Mouse (Mus musculus) hindbrain, embryonic 14.5 days (tissue): ENCODE results near the gene Carm1. TPM values are rescaled to one million over a fixed set of nuclear protein-coding genes. Genes with fewer than 3 reads are reported as not detected.

Experiments
- ATAC-seq: fragments of 200-750 bp; cut with Nextera tagmentation; 2 replicates; pipeline ENCODE4 v1.8.0; 2017; ENCODE audit warnings: moderate number of reproducible peaks, mild to moderate bottlenecking, moderate TSS enrichment, moderate library complexity; ENCODE audit not compliant: low FRiP score
- DNase-seq: peaks from one replicate; pipeline ENCODE4 v3.0.0-alpha.2; 2015; ENCODE audit warnings: low spot score
- H3K27ac ChIP-seq: fragments of 300-500 bp; sonication (generic); 2 replicates; pipeline ENCODE4 v1.5.1; 2014; ENCODE audit warnings: mild to moderate bottlenecking, moderate library complexity
- H3K27me3 ChIP-seq: fragments of 300-500 bp; sonication (generic); 2 replicates; pipeline ENCODE4 v1.6.1; 2014; ENCODE audit warnings: mild to moderate bottlenecking, low read length, mixed read lengths; ENCODE audit not compliant: control insufficient read depth, insufficient read depth
- H3K36me3 ChIP-seq: fragments of 300-500 bp; sonication (generic); replicated peaks from 2 replicates; pipeline ENCODE4 v1.6.1; 2014; ENCODE audit not compliant: control insufficient read depth, insufficient read depth
- H3K4me1 ChIP-seq: fragments of 300-500 bp; sonication (generic); replicated peaks from 2 replicates; pipeline ENCODE4 v1.6.1; 2014; ENCODE audit warnings: antibody characterized with exemption, low read length, mixed read lengths; ENCODE audit not compliant: control insufficient read depth, insufficient read depth
- H3K4me2 ChIP-seq: fragments of 300-500 bp; sonication (generic); replicated peaks from 2 replicates; pipeline ENCODE4 v1.6.1; 2014; ENCODE audit warnings: mild to moderate bottlenecking, moderate library complexity
- H3K4me3 ChIP-seq: fragments of 300-500 bp; sonication (generic); replicated peaks from 2 replicates; pipeline ENCODE4 v1.5.1; 2014; ENCODE audit warnings: mild to moderate bottlenecking, low read length
- H3K9ac ChIP-seq: fragments of 300-500 bp; sonication (generic); 2 replicates; pipeline ENCODE4 v1.6.1; 2014
- H3K9me3 ChIP-seq: fragments of 300-500 bp; sonication (generic); 2 replicates; pipeline ENCODE4 v1.6.1; 2016; ENCODE audit warnings: low read length; ENCODE audit not compliant: control insufficient read depth
- WGBS: fragments of 180-500 bp; shearing (Covaris S2); extraction: QIAGEN DNeasy Blood & Tissue Kit; methylation state at CpG from one replicate; pipeline ENCODE4 v1.1.7; 2014; 5-methylcytosine and 5-hydroxymethylcytosine counted together
- microRNA counts: library from miRNA; unstranded; fragments of <30 nt; microRNA quantifications from one replicate; lab custom pipeline; 2016
- microRNA-seq: library from miRNA; unstranded; fragments of <30 nt; microRNA quantifications from one replicate; pipeline ENCODE4, GENCODE M21; 2016
- polyA plus RNA-seq: library from polyadenylated mRNA; unstranded; fragments of >200 nt; fragmentation: Nextera tagmentation; extraction: Ambion mirVana; gene quantifications from 2 replicates; pipeline ENCODE4 v1.2.1, GENCODE M21; 2014

The Carm1 gene
- polyA plus RNA-seq, 1 experiment from 2014 or later = 37.0 TPM

DNA sequence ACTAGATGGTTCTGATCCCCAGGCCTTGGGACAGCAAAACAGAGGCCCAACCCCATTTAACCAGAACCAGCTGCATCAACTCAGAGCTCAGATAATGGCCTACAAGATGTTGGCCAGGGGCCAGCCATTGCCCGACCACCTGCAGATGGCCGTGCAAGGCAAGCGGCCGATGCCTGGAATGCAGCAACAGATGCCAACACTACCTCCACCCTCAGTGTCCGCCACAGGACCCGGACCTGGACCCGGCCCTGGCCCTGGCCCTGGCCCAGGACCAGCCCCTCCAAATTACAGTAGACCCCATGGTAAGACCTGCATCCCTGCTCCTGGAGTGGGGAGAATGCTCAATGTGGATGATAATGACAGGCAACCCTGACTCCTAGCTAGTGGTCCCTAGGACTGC, 88.9 kb downstream of the Carm1 start:
- 45% methylated on average over 7 of the region's 7 CpGs for WGBS
- Histone ChIP-seq H3K4me2 (no peak overlapping the region), H3K4me1 (no peaks in the 10 kb centered on the region), H3K27me3 (no peaks in the 10 kb centered on the region), H3K9me3 (no peaks in the 10 kb centered on the region), H3K9ac (no peak overlapping the region), H3K4me3 (no peak overlapping the region), H3K27ac (no peak overlapping the region), H3K36me3 (peaks cover 83% of the 10 kb centered on the region)
- ATAC-seq (no peak), DNase-seq (no peak)

DNA sequence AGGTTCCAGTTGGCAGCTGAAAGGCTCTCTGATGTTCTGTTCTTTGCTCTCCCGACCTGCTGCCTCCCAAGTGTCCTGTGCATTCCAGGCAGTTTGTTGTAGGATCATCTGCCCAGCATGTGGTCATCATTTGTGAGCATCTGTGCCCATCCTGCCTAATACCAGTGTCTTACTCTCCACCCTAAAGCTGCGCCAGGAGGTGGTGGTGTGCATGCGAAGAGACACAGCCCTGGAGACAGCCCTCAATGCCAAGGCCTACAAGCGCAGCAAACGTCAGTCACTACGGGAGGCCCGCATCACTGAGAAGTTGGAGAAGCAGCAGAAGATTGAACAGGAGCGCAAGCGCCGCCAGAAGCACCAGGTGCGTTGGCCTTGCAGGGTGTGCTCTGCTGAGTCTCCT, 92.3 kb downstream of the Carm1 start:
- H3K4me3 ChIP-seq = no peak overlapping the region
- ATAC-seq (no peak), DNase-seq (no peak)
- H3K4me1 ChIP-seq = no peaks in the 10 kb centered on the region
- no peak overlapping the region for H3K4me2 ChIP-seq
- no peaks in the 10 kb centered on the region for H3K9me3 ChIP-seq
- 94% methylated on average over 11 of the region's 11 CpGs for WGBS
- H3K9ac ChIP-seq = no peak overlapping the region
- no peaks in the 10 kb centered on the region for H3K27me3 ChIP-seq
- H3K36me3 ChIP-seq = peaks cover 99% of the 10 kb centered on the region
- H3K27ac ChIP-seq = no peak overlapping the region

MicroRNAs within 50 kb of the gene (microRNA counts, 519-probe panel; counts per million panel counts)
- microRNA mmu-miR-1946b (lab: Ali Mortazavi, UCI) = not detected

Small RNAs within 50 kb of the gene (microRNA-seq; reads per million reads assigned to microRNA genes)
- not detected for gene Mir1946b

Other genes starting within 250 kb of the Carm1 start
- gene Ap1m2, start 234.6 kb upstream of the Carm1 start, polyA plus RNA-seq = 1.8 and 2.2 TPM in 2 replicates
- 58.4 and 62.3 TPM in 2 replicates for gene Slc44a2, start 226.2 kb upstream of the Carm1 start, polyA plus RNA-seq
- gene Ilf3, start 179.0 kb upstream of the Carm1 start, polyA plus RNA-seq = 188 and 201 TPM in 2 replicates
- gene Qtrt1, start 135.1 kb upstream of the Carm1 start, polyA plus RNA-seq = 39.3 and 39.7 TPM in 2 replicates
- 58.3 and 60.7 TPM in 2 replicates for gene Dnm2, start 122.0 kb upstream of the Carm1 start, polyA plus RNA-seq
- 46.3 and 51.1 TPM in 2 replicates for gene Tmed1, start 36.6 kb upstream of the Carm1 start, polyA plus RNA-seq
- gene AB124611, start 20.7 kb upstream of the Carm1 start, polyA plus RNA-seq = 0.99 and 2.0 TPM in 2 replicates
- gene Timm29, start 45.8 kb downstream of the Carm1 start, polyA plus RNA-seq = 74.0 and 83.0 TPM in 2 replicates
- 17.2 and 18.7 TPM in 2 replicates for gene Yipf2, start 45.9 kb downstream of the Carm1 start, polyA plus RNA-seq
- 136 and 138 TPM in 2 replicates for gene Smarca4, start 69.3 kb downstream of the Carm1 start, polyA plus RNA-seq
- 7.3 and 7.9 TPM in 2 replicates for gene Ldlr, start 176.6 kb downstream of the Carm1 start, polyA plus RNA-seq
- gene Spc24, start 213.4 kb downstream of the Carm1 start, polyA plus RNA-seq = 17.7 and 18.7 TPM in 2 replicates